Mouse (Mus musculus): ENCODE results near the gene Pias4.

DNA sequence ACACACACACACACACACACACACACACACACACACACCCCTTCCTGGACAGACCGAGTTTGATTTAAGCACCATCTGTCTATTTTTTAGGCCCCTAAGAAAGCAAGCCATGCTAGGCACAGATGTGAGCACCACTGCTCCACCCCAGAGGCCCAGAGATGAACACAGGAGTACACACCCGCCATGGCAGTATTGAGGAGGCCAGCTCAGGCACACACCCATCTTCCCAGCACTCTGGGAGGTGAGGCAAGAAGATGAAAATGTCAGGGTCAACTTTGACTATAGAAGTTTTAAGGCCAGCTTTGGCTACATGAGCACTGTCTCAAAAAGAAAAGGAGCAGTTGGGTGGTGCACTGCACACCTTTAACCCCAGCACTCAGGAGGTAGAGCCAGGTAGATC lies 44.8 kb downstream of the Pias4 start:
- no peak for TF ChIP-seq CTCF (IDR thresholded peaks at IDR 0.05; ENCODE audit: low read depth)
- TF ChIP-seq EP300 (optimal IDR thresholded peaks at IDR 0.05): no peak

Data from stomach, postnatal 0 days (tissue).